Mouse (Mus musculus) small intestine, adult 2 months (tissue): Measurements from ENCODE around the gene Akp3.

Source experiments
- CTCF ChIP-seq: fragments of 200-500 bp; IDR thresholded peaks from 2 replicates; pipeline ENCODE4 v1.5.1; 2012; ENCODE audit warnings: low read depth, mild to moderate bottlenecking, control low read depth, inconsistent platforms, low read length, moderate library complexity, mixed read lengths; ENCODE audit not compliant: insufficient replicate concordance, insufficient read length; ENCODE audit errors: extremely low read depth
- POLR2A ChIP-seq: fragments of 200-500 bp; IDR thresholded peaks from 2 replicates; pipeline ENCODE4 v1.6.1; 2012; ENCODE audit warnings: low read depth, mild to moderate bottlenecking, control low read depth, inconsistent platforms, low read length, moderate library complexity

GRCm38 (mm10) chr1:87131803-87132202, 7.0 kb downstream of the Akp3 start:
- no peak for TF ChIP-seq POLR2A
- no peak for TF ChIP-seq CTCF
